Mouse (Mus musculus): ENCODE measurements around the gene Snapc2.
A peak's percentile ranks its signal among the peaks of the same experiment; 100 is the strongest.

Gene Snapc2

DNA sequence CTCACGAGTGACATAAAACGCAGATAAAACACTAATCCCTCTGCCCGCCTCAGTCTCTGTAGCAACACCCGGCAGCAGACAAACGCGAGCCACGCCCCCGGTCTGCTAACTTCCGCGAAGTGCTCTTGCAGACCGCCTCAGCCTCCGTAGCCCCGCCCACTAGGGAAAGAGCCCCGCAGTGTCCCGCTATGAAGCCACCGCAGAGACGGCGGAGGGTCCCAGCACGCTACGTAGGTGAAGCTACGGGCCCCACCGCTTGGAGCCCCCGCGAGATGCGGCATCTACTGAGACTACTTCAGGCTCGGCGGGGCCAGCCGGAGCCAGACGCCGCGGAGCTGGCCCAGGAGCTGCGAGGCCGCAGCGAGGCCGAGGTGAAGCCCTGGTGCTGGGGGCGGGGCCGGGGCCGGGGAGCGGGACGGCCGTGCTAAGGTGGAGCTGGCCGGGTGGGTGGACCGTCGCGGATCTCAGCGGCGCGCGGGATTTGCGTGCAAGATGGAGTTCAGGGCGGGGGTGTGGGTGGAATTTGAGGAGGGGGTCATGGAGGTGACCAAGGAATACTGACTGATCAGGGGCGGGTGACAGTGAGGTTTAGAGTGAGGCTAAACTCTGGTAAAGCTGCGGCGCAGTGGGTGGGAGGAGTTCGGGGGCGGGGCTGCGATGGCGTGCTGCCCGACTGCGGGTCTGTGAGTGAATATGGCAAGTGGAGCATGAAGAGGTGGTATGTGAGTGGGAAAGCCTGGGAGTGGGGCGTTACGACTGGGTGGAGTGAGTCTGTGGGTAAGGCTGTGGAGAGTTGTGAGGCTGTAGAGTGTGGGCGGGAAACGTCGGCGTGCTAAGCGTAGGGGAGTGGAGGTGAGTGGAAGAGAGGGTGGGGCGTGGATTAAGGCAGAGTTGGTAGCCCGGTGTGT lies at the start of gene Snapc2:
Gene Snapc2 (plus strand): TSS at position 147 of the 908 bp plus-strand sequence.
- DNase-seq (ENCODE audit: low read depth): peak; percentile 98

DNA sequence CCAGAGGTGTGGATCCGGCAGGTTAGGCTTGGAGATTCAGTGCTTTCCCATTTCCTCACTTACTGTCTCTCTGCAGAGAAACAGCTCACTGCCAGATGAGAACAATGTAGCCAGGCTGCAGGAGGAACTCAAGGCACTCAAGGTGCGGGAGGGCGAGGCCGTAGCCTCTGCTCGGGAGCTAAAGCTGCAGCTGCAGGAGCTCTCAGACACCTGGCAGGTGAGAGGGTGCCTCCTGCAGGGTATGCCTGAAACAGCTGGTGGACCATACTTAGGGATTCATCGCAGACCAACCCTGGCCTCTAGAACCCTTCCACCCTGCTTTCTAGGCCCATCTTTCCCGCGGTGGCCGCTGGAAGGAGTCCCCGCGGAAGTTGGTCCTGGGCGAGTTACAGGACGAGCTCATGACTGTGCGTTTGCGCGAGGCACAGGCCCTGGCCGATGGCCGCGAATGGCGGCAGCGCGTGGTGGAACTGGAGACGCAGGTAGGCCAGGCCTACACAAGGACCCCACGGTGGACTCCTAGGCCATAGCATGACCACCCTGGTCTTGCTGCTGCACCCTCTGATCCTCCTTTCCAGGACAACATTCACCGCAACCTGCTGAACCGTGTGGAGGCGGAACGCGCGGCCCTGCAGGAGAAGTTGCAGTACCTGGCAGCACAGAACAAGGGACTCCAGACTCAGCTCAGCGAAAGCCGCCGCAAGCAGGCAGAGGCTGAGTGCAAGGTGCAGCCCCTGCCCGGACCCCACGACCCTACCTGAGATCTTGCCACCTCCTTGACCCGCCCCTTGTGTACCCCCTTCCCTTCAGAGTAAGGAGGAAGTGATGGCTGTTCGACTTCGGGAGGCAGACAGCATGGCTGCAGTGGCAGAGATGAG lies 47.4 kb upstream of the Snapc2 start:
- DNase-seq (ENCODE audit: low read depth): no peak

DNA sequence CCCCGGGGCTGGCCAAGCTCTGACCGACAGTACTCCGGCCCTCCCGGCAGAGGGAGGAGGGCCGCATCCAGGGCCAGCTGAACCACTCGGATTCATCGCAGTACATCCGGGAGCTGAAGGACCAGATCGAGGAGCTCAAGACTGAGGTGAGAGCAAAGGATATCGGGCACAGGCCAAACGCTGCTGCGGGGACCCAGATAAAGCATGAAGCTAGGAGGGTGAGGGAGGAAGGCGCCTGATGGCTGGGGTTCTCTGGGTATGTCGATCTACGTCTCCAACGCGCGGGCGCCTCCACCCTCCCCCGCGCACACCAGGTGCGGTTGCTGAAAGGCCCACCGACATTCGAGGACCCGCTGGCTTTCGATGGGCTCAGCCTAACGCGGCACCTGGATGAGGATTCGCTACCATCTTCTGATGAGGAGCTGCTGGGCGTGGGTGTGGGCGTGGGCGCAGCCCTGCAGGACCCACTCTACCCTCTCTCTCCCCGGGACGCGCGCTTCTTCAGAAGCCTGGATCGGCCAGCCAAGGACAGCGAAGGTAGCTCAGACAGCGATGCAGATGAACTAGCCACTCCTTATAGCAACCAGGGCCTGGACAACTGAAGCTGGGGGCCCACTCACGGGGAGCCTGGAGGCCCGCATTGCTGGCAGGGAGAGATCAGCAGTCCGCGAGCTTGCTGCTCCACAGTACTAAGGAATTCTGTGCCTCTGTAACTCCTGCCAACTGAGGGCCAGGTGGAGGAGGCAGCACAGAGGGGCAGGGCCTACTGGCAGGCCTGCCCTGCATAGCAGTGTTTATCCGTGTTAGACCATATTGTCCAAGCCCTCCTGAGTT lies 46.5 kb upstream of the Snapc2 start:
- no peak for DNase-seq (ENCODE audit: low read depth)

DNA sequence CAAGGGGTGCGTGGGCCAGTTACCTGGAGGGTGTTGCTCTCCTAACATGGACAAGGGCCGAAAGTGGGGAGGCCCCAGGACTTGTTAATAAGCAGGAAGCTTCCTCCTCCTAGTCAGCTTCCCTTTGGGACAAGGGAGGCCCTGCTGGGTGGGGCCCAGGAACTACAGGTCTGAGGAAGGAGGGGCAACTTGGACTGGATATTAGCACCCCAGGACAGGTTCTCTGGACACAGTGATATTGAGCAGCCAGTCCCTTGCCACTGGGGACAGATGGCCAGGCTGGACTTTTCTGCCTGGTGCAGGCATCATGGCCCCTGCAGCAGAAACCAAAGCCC lies 45.9 kb upstream of the Snapc2 start:
- DNase-seq (ENCODE audit: low read depth): no peak

DNA sequence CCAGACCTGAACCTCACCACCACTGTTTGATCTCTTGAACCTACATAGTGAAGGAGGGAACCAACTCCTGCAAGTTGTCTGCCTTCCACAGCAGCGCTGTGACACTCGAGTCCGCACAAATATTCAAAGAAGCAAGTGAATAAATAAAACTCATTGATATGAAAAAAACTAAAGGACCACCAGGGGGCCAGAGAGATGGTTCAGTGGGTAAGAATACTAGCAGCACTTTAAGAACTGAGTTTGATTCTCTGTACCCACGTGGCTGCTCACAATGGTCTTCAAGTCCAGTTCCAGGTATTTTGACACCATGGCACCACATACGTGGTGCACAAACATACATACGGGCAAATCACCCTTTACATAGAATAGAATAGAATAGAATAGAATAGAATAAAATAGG lies 41.8 kb upstream of the Snapc2 start:
- peak; percentile 34 for DNase-seq (ENCODE audit: low read depth)

DNA sequence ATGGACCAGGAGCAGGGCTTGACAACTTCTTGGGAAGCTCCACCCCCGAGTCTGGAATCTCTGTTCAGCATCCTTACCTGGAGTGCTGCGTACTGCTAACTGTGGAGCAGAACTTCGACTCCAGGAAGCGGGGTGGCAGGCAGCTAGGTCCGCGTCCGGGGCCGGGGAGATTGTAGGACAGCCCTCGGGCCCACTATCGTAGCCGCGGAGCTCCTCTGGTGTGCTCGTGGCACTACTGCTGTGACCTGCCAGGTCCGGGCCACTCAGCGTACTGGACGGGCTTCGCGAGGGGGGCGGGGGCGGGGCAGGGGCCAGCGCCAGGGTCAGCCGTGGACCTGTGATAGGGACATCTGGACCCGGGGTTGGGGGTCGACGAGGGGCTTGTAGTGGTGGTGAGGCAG lies 40.1 kb upstream of the Snapc2 start:
- peak; percentile 20 for DNase-seq (ENCODE audit: low read depth)

DNA sequence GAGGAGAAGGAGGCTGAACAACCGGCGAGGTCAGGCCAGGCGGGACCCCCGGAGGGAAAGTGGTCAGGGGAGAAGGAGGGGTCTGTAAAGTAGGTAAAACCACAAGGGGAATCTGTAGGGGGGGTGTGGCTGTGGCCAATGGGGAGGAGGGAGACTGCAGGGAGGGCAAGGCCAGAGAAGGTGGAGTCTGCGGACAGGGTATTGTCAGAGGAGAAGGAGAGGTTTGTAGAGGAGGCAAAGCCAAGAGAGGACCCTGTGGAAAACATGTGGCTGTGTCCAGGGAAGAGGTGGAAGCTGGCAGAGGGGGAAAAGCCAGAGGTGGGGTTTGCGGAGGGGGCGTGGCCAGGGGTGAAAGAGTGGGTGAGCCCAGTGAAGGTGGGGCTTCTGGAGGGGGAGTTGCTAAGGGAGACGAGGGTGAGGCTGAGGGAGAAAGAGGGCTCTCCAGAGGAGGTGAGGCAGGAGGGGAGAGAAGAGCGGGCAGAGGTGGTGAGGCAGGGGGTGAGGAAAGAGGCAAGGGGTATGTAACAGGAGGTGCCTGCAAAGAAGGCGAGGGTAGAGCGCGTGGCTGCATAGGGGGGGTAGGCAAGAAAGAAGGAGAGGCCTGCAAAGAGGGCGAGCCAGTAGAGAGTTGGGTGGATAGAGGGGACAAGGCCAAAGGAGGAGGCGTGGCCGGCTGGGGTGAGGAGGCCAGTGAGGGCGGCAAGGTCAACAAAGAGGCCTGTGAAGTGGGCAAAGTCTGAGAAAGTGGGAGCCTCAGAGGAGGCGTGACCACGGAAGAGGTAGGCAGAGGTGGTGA lies 39.5 kb upstream of the Snapc2 start:
- peak; percentile 60 for DNase-seq (ENCODE audit: low read depth)

DNA sequence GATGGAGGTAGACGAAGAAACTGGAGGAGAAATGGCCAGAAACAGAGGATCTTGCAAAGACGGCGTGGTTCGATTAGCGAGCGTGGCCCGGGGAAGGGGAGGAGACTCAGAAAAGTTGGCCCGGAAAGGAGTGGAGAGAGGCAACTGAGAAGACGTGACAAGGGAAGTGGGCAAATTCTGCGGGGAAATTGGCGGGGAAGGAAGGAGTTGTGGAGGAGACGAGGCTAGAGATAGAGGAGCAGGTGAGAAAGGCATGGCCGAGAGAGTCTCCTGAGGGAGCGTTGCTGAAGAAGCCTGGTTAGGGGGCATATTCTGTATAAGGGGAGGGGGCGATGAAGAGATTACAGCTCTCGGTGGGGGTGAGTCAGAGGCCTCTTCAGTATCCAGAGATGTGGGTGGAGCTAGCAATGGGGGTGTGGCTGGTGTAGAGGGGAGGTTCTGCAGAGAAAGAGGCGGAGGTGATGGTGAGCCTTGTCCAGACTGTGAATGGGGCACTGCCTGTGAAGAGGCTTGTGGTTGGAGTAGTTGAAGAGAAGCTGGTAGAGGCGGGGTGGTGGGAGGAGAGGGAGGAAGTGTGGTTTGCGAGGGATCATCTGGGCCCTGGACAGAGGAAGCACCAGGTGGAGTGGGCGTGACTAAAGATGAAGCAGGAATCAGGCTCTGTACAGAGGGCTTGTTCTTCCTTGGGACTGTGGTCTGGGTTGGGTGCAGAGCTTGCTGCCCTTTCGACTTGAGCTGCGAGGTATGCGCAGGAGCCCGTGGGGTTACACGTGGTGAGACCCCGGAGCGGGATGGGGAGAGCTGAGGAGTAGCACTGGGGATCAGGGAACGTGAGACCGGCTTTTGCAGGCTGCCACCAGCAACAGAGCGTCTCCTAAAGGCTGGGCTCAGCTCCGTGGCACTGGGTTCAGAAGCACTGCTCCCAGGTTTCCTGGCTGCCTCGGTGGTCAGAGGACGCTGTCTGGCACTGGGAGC lies 38.6 kb upstream of the Snapc2 start:
- peak; percentile 55 for DNase-seq (ENCODE audit: low read depth)

DNA sequence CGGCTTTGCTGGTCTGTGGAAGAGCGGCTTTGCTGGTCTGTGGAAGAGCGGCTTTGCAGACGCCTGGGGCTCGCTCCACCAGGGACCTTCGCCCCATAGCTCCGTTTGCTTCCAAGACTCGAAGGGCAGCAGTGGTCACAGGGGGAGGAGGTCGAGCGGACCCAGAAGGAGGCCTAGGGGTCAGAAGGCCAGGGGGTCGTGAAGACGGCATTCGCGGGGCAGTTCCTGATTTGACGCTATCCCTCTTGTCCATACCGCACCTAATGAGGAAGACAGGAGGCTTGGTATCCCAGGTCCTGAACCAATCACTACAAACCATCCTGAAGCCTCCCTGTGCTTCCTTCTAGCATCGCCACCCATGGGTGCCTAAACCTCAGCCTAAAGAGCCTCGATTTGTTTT lies 36.6 kb upstream of the Snapc2 start:
- DNase-seq (ENCODE audit: low read depth): no peak

DNA sequence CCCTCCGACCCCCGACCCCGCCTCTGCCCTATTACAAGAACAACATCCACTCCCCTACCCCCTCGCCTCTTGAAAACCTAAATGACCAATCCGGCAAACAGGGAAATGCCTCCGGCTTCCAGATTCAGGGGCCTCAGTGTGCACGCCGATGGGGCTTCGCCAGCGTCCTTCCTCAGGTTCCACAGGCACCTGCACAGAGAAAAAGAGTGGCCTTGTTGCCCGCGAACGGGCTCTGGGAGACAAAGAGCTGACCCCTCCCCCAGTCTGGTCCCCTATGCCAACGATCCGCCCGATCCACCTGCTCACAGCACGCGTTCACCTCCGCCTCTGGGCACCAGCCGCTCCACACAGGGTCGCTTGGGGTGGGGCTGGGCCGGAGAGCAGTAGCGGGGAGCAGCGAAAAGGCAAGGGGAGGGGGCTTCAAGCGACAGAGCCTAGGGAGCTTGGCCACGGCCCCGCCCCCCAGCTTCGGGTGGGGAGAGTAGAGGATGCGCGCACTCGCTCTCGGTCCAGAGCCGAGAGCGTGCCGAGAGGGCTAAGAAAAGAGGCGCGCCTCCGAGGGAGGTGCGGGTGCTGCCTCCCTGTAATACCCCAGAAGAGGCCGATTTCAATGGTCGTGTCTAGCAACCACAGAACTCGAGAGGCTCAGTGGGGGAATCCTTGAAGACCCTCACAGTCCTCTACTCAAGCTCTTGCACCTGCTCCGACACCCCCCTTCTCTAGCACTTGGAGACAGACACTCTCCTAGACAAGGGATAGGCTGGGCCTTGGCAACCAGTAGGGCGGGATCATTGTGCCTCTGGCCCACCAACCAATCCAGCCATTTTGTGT lies 35.9 kb upstream of the Snapc2 start, which contains the start of gene Prr36:
Gene Prr36 (minus strand): TSS at position 669 of the 831 bp plus-strand sequence.
- no peak for DNase-seq (ENCODE audit: low read depth)

DNA sequence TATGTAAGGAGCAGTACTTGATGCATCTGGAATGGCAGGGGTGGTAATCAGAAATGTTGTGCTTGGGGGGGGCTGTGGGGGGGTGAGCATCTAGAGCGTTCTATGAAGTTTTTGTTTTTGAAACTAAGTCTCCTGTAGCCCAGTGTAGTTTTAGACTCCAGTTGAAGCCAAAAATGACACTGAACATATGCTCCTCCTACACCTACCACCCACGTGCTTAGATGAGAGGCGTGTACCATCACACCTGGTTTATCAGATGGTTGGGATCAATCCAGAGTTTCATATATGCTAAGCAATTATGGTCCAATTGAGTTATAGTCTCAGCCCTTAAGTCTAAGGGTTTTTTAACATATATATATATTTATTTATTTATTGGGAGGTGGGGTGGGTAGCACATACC lies 33.3 kb upstream of the Snapc2 start:
- no peak for DNase-seq (ENCODE audit: low read depth)

DNA sequence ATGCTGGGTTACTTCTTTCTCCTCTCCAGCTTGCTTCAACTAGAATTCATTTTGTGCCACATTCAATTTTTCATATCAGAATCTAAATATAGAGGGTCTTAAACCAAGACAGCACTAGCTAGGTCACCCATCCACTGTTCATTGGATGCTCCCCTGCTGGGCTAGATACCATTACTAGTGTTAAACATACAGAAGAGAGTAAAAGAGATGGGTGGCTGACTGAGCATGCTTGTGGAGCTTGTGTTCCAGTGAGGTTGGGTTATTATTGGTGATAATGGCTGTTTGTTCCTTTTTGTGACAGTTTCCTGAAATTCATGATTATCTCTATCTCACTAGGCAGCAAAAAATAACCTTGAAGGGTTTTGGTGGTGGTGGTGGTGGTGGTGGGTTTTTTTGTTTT lies 30.8 kb upstream of the Snapc2 start:
- DNase-seq (ENCODE audit: low read depth): no peak

DNA sequence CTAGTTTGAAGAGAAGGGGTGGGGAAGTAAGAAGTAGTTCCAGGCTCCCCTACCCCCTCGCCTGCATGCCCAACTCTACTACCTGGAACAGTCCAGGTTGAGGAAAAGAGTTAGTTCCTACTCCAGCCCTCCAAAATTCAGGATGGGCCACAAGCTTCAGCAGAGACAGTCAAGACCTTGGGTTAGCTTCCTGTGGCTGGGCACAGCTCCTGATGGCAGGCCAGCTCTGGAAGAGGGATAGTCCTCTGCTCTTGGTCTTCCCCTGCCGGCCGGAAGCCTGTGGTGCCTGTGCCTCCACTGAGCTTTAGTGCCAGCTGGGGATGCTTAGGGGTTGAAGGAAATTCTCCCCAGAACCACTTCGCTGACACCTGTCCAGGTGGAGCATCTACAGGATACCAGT lies 26.6 kb upstream of the Snapc2 start:
- no peak for DNase-seq (ENCODE audit: low read depth)

DNA sequence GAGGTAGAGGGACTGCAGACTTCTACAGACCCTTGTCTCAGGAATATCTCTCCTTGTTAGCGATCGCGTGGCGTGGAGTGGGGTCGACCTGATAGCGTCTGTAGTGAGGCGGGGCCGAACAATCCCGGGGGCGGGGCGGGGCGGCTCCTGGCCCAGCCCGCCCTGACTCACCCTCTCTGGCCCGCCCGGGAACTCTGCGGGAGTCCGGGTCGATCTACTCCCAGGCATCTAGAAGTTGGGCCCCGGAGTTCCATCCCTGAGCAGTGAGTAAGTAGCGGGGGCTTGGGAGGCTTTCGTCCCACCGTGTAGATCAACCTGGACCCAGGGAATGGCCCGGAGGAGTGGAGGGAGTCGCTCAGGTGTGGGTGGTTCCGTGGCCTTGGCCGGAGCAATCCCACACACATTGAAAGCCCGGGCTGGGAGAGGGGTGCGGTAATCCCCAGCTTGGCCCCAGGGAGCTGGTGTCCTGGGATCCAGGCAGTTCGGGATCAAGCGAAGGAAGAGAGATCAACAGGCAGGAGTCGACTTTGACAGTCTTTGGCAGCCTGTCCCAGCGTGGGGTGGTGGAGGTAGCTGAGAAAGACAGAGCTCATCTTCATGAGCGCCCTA lies 26.0 kb upstream of the Snapc2 start, which contains the start of gene Lrrc8e:
Gene Lrrc8e (plus strand): TSS at position 89 of the 609 bp plus-strand sequence.
- peak; percentile 79 for DNase-seq (ENCODE audit: low read depth)

DNA sequence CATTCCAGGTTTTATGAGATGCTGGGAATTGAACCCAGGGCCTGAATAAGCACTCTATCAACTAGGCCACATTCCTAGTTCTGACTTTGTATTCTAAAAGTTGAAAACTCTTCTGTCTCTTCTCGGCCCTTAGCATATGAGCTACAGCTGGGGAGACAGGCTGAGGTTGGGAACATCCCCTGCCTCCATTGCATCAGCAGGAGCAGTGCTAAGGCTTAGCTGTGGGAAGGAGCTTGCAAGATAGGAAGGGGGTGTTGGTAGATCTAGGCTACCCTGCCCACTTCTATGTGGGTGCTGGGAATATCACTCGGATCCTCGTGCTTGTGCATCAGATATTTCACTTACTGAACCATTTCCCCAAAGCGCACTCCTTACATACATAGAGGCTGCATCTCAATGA lies 25.0 kb upstream of the Snapc2 start:
- no peak for DNase-seq (ENCODE audit: low read depth)

DNA sequence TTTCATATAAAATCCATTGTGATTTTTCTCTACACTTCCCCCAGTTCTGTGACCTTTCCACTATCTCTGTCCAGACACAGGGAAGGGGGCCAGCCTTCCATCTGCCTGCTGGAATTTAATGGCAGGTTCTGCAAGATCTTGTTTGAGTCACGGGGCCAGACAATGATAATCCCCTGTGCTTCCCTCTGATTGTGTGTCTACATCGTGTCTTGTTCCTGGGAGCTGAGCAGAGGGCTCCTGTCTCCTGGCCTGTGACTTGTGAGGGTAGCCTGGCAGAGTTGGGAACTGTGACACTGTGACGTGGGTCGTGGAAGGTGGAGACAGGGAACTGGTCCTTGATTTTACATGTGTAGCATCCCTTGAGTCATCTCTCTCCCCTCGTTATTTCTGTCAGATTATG lies 23.1 kb upstream of the Snapc2 start:
- no peak for DNase-seq (ENCODE audit: low read depth)

DNA sequence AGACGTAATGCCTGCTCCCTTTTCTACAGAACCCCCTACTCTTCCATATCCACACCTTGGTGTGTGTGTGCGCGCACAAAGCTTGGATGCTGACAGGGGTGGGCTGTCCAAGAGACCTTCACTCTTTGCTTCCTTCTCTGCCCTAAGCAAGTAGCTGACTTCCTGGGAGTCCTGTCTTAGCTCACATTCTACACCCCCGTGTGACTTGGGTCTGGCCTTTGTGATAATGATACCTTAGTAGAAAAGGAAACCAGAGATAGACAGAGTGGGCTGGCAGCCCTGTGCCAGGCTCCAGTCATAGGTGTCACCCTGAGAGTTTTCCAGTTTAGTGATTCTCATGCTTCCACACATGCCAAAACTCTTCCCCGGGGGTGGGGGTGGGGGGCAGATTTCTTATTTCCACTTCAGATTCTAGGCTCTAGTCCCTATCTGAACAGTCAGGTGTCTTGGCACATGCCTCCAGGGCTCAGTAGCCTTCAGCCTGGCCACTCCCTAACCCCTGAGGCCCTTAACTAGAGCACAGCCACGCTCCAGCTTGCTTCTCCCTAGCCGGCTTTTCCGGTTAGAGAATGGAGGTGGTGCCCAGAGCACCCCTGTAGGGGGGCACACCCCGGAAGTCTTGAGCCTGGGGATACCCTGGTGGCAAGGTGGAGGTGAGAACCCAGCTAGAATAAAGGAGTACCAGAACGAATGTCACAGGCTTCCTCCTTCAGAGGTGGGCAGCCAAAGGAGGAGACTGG lies 22.1 kb upstream of the Snapc2 start:
- no peak for DNase-seq (ENCODE audit: low read depth)

Data from NIH3T3 (cell line).